In genomic region chr7:7187417-7188190, GRCm38 (mm10) we compare ENCODE assay signal across 8 mouse cellular contexts. TPM values are rescaled to one million over a fixed set of nuclear protein-coding genes. Genes with fewer than 3 reads are reported as not detected.
DNase-seq lines count a peak whose midpoint lies in the region; ATAC-seq and TF ChIP-seq lines count a peak whose summit lies in the region.

No protein-coding gene starts in this region.

- H3K9ac ChIP-seq in forebrain, embryonic 13.5 days = no peak overlapping the region
- peak overlapping the region; percentile 29; the same call in 1 of the 2 replicates for H3K9ac ChIP-seq in liver, embryonic 14.5 days (replicated peaks)

- no peaks in the 10 kb centered on the region for H3K9me3 ChIP-seq in forebrain, embryonic 13.5 days (replicated peaks)
- no peaks in the 10 kb centered on the region for H3K9me3 ChIP-seq in liver, embryonic 14.5 days (ENCODE audit: control insufficient read depth, low read length)

- H3K27me3 ChIP-seq in forebrain, embryonic 13.5 days = no peaks in the 10 kb centered on the region
- H3K27me3 ChIP-seq in liver, embryonic 14.5 days (ENCODE audit: control insufficient read depth, insufficient read depth, low read length) = no peaks in the 10 kb centered on the region

- peak overlapping the region; percentile 76 for H3K4me3 ChIP-seq in gastrocnemius, adult 2 months
- H3K4me3 ChIP-seq in forebrain, embryonic 13.5 days = peak overlapping the region; percentile 51
- peak overlapping the region; percentile 51 to 83; a peak in 3 of 4 replicates for H3K4me3 ChIP-seq in liver, embryonic 14.5 days (ENCODE audit: insufficient read depth in 1 of 2, low read depth in 2 of 2, low read length in 2 of 2)

- H3K4me2 ChIP-seq in forebrain, embryonic 13.5 days = peak overlapping the region; percentile 50
- peak overlapping the region; percentile 55 for H3K4me2 ChIP-seq in liver, embryonic 14.5 days (ENCODE audit: low read depth)

- H3K4me1 ChIP-seq in forebrain, embryonic 13.5 days = no peaks in the 10 kb centered on the region
- H3K4me1 ChIP-seq in liver, embryonic 14.5 days (replicated peaks; ENCODE audit: control insufficient read depth in 2 of 2, insufficient read depth in 2 of 2, low read length in 1 of 2) = peaks cover 0 to 6% of the 10 kb centered on the region in 2 experiments; a peak in 1 of 4 replicates

- intact Hi-C loops in gastrocnemius, adult 2 months (cut with DNase I) = loop anchor here (2.0 to 10.0 kb wide), 2 partner anchors 15 to 253 kb away; no protein-coding TSS in a partner anchor
- intact Hi-C loops in gastrocnemius, postnatal 36 days (cut with DNase I) = loop anchor here (10.0 kb wide), 1 partner anchor 253 kb away; no protein-coding TSS in a partner anchor

- no peak for DNase-seq in gastrocnemius, adult 2 months
- no peak for DNase-seq in gastrocnemius, postnatal 36 days
- peak; percentile 5 to 6 for DNase-seq in B cell, adult 2 months
- no peak for DNase-seq in liver, embryonic 14.5 days (ENCODE audit: low read depth in 3 of 3, low spot score in 3 of 3)
- no peak for DNase-seq in thymus, postnatal 0 days (ENCODE audit: low spot score)
- DNase-seq in adrenal gland, postnatal 10 days = no peak
- DNase-seq in adrenal gland, postnatal 14 days = no peak

- peaks cover 12% of the 10 kb centered on the region for H3K36me3 ChIP-seq in forebrain, embryonic 13.5 days (ENCODE audit: poor library complexity, severe bottlenecking)
- H3K36me3 ChIP-seq in liver, embryonic 14.5 days (replicated peaks; ENCODE audit: control insufficient read depth, insufficient read depth, low read depth) = no peaks in the 10 kb centered on the region

- peak; percentile 20 for ATAC-seq in forebrain, embryonic 13.5 days
- ATAC-seq in liver, embryonic 14.5 days (ENCODE audit: insufficient read depth) = peak; percentile 40; the same call in 1 of the 2 replicates

- H3K27ac ChIP-seq in gastrocnemius, adult 2 months = no peak overlapping the region
- no peak overlapping the region for H3K27ac ChIP-seq in forebrain, embryonic 13.5 days
- no peak overlapping the region for H3K27ac ChIP-seq in liver, embryonic 14.5 days

- WGBS in forebrain, embryonic 13.5 days = 42% methylated on average over 13 of the region's 13 CpGs
- 25% methylated on average over 13 of the region's 13 CpGs for WGBS in liver, embryonic 14.5 days (ENCODE audit: insufficient replicate concordance)

- no peak for TF ChIP-seq CTCF in gastrocnemius, adult 2 months (IDR thresholded peaks at IDR 0.05)
- no peak for TF ChIP-seq CTCF in liver, embryonic 14.5 days (IDR thresholded peaks at IDR 0.05; ENCODE audit: low read depth)

- no peak for TF ChIP-seq EP300 in liver, embryonic 14.5 days (IDR thresholded peaks at IDR 0.05; ENCODE audit: low read depth)

RNA-seq across cellular contexts. Expression of gene Zfp418, which starts 16.5 kb away (rescaled TPM):
- 1 to 10 TPM; 1.6 to 2.8 TPM for total RNA-seq in gastrocnemius, adult 2 months (2021)
- total RNA-seq in gastrocnemius, postnatal 36 days (2021) = 1 to 10 TPM; 1.3 to 1.9 TPM
- 3.6 and 4.0 TPM in 2 replicates for polyA plus RNA-seq in forebrain, embryonic 13.5 days (2015; fragmentation: Nextera tagmentation; extraction: Ambion mirVana)
- 0.18 and 0.28 TPM in 2 replicates for polyA plus RNA-seq in liver, embryonic 14.5 days (2012; rRNA removed)
- 0.23 and 0.54 TPM in 2 replicates for polyA plus RNA-seq in liver, embryonic 14.5 days (2014; fragmentation: Nextera tagmentation; extraction: Ambion mirVana)
- 1.2 and 1.5 TPM in 2 replicates for polyA plus RNA-seq in thymus, postnatal 0 days (2015; fragmentation: Nextera tagmentation; extraction: Ambion mirVana)
- 1 to 10 TPM; 1.6 to 2.7 TPM for total RNA-seq in adrenal gland, postnatal 10 days (2021)
- total RNA-seq in adrenal gland, postnatal 14 days (2021) = 2.1 and 2.7 TPM in 2 replicates

RNA-seq across cellular contexts. Expression of gene Zfp772, which starts 22.2 kb away (rescaled TPM):
- 1 to 10 TPM; 1.9 to 2.3 TPM for total RNA-seq in gastrocnemius, adult 2 months (2021)
- 1 to 10 TPM; 1.1 to 1.3 TPM for total RNA-seq in gastrocnemius, postnatal 36 days (2021)
- 8.9 and 10.3 TPM in 2 replicates for polyA plus RNA-seq in forebrain, embryonic 13.5 days (2015; fragmentation: Nextera tagmentation; extraction: Ambion mirVana)
- 0.51 and 0.74 TPM in 2 replicates for polyA plus RNA-seq in liver, embryonic 14.5 days (2012; rRNA removed)
- polyA plus RNA-seq in liver, embryonic 14.5 days (2014; fragmentation: Nextera tagmentation; extraction: Ambion mirVana) = 1.3 and 1.5 TPM in 2 replicates
- 3.9 and 4.0 TPM in 2 replicates for polyA plus RNA-seq in thymus, postnatal 0 days (2015; fragmentation: Nextera tagmentation; extraction: Ambion mirVana)
- 1 to 10 TPM; 3.6 to 4.7 TPM for total RNA-seq in adrenal gland, postnatal 10 days (2021)
- total RNA-seq in adrenal gland, postnatal 14 days (2021) = 3.2 TPM in 2 replicates

RNA-seq across cellular contexts. Expression of gene Zfp773, which starts 51.0 kb away (rescaled TPM):
- 1 to 10 TPM in 1 of 2 experiments, under 1 TPM in 1; 0.77 to 1.1 TPM for total RNA-seq in gastrocnemius, adult 2 months (2021)
- total RNA-seq in gastrocnemius, postnatal 36 days (2021) = under 1 TPM; 0.56 to 0.59 TPM
- polyA plus RNA-seq in forebrain, embryonic 13.5 days (2015; fragmentation: Nextera tagmentation; extraction: Ambion mirVana) = 14.3 and 14.8 TPM in 2 replicates
- polyA plus RNA-seq in liver, embryonic 14.5 days (2012; rRNA removed) = 0.05 and 0.09 TPM in 2 replicates
- polyA plus RNA-seq in liver, embryonic 14.5 days (2014; fragmentation: Nextera tagmentation; extraction: Ambion mirVana) = 0.17 and 0.29 TPM in 2 replicates
- polyA plus RNA-seq in thymus, postnatal 0 days (2015; fragmentation: Nextera tagmentation; extraction: Ambion mirVana) = 2.3 TPM in 2 replicates
- under 1 TPM; 0.27 to 0.64 TPM for total RNA-seq in adrenal gland, postnatal 10 days (2021)
- total RNA-seq in adrenal gland, postnatal 14 days (2021) = 0.41 and 1.0 TPM in 2 replicates

RNA-seq across cellular contexts. Expression of gene Vmn2r29, which starts 59.5 kb away (rescaled TPM):
- total RNA-seq in gastrocnemius, adult 2 months (2021) = under 1 TPM in 1 of 2 experiments, not detected in 1; 0.08 TPM
- under 1 TPM; 0.15 to 0.17 TPM for total RNA-seq in gastrocnemius, postnatal 36 days (2021)
- polyA plus RNA-seq in forebrain, embryonic 13.5 days (2015; fragmentation: Nextera tagmentation; extraction: Ambion mirVana) = 0.28 and 1.1 TPM in 2 replicates
- polyA plus RNA-seq in liver, embryonic 14.5 days (2012; rRNA removed) = 0.04 and 0.11 TPM in 2 replicates
- not detected in 2 replicates for polyA plus RNA-seq in liver, embryonic 14.5 days (2014; fragmentation: Nextera tagmentation; extraction: Ambion mirVana)
- polyA plus RNA-seq in thymus, postnatal 0 days (2015; fragmentation: Nextera tagmentation; extraction: Ambion mirVana) = 0.13 TPM in 1 of 2 replicates, not detected in the other
- total RNA-seq in adrenal gland, postnatal 10 days (2021) = under 1 TPM; 0.27 to 0.91 TPM
- 0.22 TPM in 1 of 2 replicates, not detected in the other for total RNA-seq in adrenal gland, postnatal 14 days (2021)

Comparison
In these comparisons a context has a peak if more than half of its experiments do, and no peak if none do; other contexts are left out.
1. DNase-seq: peak in B cell, adult 2 months (2 of 2); none in gastrocnemius, adult 2 months (single experiment), gastrocnemius, postnatal 36 days (0 of 2), liver, embryonic 14.5 days (0 of 3), thymus, postnatal 0 days (single experiment), adrenal gland, postnatal 10 days (single experiment) and adrenal gland, postnatal 14 days (single experiment).
2. Peak in every context shown above with its lines, with median percentiles within 50 percentile points of each other: H3K4me3 ChIP-seq.